Mouse (Mus musculus): ENCODE results near the gene H2-DMb1.
"Not testable (repeated sequence)": the region's sequence is repeated elsewhere in the genome, so short reads cannot be mapped to it uniquely, and the experiment has no call there.

Gene H2-DMb1

DNA sequence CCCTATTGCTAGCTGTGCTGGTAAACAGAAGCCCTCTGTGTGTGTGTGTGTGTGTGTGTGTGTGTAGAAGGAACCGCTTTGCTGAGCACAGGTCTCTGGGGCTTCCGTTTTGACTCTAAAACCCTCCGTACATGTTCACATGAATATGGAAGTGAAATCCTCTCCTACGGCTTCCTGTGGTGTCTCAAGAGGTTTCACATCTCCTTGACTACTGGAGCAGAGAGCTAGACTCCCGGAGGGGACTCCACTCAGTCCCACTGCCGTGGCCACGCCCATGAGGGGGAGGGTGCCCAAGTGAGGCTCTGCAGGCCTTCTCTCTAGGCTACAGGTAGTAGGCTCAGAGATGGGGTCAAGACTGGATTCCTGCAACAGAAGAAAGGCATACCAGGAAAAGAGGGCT is 9.8 kb upstream of the H2-DMb1 start, which contains the start of gene H2-DMb2:
Gene H2-DMb2 (plus strand): TSS at position 275 of the 400 bp plus-strand sequence.
- DNase-seq (ENCODE audit: low read depth, low spot score), result no peak

DNA sequence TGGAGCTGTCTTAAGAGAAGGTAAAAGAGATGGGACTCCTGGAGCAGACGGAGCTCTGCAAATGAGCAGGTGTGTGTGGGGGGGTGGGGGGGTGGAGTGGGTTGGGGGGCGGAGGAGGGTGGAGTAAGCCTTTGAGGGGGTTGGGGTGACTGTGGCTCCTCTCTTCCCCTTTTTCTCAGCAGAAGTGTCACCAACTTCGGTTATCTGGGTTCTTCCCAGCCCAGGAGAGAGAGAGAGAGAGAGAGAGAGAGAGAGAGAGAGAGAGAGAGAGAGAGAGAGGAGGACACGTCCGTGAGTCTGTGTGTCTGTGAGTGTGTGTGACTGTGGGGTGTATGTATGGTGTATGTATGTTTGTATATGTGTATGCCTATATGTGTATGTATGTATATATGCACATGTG is 9.4 kb upstream of the H2-DMb1 start:
- no peak for DNase-seq (ENCODE audit: low read depth, low spot score)

DNA sequence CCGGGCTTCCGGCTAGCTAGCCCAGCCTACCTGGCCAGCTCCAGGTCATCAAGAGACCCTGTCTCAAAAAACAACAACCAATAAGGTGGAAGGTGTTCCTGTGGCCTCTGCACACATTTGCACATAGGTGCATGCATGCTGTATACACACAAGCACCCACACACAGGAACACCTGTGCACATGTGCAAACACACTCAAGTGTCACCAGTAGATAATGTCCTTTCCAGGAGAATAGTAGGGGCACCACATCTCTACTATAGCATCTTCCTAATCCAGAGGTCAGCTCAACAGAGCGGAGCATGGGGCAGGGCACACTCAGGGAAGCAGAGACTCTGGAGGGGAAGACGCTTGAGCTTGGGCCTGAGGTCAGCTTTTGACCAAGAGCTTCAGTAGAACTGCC is 8.7 kb upstream of the H2-DMb1 start:
- DNase-seq (ENCODE audit: low read depth, low spot score), result not testable (repeated sequence)

DNA sequence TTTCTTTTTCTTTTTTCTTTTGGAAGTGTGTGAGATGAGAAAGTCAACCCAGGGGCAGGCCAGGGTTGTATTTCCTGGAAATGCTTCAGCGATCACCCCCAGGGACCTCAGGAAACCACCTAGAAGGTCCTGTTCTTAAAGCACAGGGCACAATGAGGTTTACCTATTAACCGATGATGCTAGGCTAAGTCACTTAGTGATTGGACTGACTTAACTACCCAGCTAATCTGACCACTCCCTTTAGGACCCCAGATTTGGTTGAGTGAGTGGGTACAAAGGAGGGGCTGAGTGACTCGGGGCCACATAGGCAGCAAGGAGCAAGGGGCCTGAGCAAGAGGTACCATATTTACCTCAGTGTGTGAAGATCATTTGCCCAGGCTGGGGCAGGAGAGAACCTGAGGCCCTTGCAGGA is 7.9 kb upstream of the H2-DMb1 start:
- DNase-seq (ENCODE audit: low read depth, low spot score), result no peak

DNA sequence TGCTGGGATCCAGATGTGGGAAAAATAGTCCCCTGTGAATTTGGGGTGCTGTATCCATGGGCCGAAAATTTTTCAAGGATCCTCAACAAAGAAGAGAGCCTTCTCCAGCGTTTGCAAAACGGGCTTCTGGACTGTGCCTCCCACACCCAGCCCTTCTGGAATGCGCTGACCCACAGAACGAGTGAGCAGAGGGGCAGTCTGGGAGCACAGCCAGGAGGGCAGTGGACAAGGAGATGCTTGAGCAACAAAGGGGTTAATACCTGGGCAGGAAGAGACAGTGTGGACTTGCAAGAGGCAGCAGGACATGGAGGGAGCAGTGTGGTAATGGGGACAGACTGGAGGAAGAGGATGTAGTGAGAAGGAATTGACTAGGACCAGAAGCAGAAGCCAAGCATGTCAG is 2.7 kb downstream of the H2-DMb1 start:
- no peak for DNase-seq (ENCODE audit: low read depth, low spot score)

DNA sequence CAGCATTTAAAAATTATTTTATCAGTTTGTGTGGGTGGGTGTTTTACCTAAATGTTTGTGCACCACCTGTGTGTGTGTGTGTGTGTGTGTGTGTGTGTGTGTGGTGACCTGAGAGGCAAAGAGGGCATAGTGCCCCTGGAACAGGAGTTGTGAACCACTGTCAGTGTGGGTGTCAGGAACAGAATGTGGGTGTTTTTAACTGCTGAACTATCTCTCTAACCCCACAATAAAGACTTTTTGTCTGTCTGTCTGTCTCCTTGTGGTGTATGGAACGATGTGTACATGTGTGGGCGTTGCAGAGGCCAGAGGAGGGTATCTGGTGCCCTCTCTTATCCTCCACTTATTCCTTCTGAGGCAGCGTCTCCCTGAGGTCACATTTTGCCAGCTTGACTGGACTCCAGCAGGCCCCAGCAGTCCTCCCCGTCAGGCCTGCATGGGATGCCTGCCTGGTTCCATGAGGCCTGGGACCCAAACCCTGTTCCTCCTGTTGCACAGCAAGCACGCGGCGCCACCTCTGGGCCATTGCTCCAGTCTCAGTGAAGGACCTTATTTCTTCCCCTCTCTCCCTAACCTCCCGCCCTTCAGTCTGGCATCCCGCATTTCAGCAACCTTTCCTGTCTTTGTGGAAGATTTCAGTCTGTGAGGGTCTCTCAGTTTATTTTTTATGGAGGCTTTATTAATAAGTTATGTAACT is 11.5 kb downstream of the H2-DMb1 start:
- DNase-seq (ENCODE audit: low read depth, low spot score), result no peak

DNA sequence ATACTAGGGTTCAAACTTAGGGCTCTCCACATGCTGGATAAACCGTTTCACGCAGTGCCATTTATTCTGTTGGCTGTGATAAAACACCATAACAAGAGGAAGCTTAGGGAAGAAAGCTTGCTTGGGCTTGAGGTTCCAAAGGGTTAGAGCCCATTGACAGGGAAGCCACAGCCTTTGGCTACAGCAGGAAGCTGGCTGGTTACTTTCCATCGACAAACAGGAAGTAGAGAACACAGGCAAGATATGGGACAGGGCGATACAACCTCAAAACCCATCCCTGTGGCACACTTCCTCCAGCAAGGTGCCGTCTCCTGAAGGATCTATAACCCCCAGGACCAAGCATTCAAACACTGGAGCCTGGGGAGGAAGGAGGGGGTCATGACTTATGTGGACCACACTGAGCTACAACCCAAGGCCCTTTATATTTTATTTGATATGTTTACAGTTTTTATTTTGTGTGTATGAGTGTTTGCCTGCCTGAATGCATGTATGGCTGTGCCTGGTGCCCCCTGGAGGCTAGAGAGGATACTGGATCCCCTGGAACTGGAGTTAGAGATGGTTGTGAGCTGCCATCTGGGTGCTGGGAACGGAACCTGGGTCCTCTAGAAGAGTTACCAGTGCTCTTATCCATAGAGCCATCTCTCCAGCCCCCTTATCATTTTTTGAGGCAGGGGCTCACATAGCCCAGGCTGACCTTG is 12.3 kb downstream of the H2-DMb1 start:
- no peak for DNase-seq (ENCODE audit: low read depth, low spot score)

DNA sequence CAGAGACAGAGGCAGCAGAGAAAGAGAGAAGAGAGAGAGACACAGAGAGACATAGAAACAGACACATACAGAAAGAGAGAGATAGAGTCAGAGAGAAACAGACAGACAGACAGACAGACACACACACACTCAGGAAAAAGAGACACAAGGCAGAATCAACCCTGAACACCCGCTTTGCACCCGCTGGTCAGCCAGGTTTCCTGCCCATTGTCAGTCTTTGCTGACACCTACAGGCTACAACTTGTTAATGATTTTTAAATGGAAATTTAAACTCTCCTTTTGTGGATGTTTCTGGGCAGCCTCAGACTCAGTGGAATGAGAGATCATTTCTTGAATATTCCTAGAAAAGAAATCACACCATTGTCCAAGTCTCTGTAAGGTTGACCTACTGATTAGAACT is 16.4 kb downstream of the H2-DMb1 start:
- DNase-seq (ENCODE audit: low read depth, low spot score), result no peak

DNA sequence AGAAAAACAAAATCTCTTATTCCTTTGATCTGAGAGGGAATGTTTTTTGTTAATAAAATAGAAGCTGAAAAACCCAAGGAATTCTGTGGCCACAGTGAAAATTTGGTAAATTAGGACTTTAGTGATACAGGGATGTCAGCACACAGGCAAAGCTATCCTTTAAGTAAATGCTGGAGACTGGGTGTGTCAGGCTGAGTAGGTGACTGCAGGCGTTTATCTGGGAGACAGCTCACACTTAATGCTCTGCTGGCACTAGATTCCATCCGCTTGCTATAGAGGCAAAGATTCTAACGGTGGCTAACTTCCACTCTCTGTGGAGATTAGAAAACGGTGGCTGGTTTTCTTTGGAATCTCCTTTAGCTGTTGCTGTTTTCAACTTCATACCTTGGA is 17.6 kb downstream of the H2-DMb1 start:
- no peak for DNase-seq (ENCODE audit: low read depth, low spot score)

DNA sequence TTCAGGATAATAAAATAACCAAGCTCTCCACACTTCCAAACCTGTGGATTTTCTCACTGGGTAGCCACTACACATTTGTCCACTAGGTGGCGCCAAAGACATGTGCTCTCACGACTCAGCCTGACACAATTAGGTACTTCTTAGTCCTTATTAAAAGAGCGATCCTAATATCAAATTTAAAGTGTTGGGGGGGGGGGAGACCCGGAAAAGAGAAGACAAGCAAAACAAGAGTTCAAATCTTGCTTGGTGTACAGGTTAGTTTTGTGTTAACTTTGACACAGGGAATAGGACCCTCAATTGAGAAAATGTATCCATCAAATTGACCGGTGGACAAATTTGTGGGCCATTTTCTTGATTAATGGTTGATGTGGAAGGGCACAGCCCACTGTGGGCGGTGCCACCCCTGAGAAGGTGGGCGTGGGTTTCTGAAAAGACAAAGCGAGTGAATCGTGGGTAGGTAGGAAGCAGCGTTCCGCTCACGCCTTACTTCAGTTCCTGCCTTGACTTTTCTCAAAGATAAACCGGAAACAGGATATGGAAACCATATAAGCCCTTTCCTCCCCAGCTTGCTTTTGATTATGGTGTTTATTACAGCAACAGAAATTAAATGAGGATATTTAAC is 18.1 kb downstream of the H2-DMb1 start:
- peak; percentile 62 for DNase-seq (ENCODE audit: low read depth, low spot score)

DNA sequence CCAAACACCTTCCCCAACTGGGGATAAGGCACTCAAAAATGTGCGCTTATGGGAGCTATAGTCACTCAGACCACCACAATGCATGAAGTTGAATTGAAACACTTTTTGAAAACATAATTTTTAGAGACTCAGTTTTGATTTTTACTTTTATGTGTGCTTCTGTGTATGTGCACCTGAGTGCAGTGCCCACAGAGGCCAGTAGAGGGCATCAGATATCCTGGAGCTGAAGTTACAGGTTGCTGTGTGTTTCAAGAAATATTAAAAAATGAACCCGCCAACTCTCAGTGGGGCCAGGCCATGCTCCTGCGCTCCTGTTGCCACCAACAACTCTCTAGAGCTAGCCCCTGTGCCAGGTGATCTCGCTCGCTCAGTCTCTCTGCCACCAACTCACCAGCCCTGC is 19.7 kb downstream of the H2-DMb1 start:
- no peak for DNase-seq (ENCODE audit: low read depth, low spot score)

DNA sequence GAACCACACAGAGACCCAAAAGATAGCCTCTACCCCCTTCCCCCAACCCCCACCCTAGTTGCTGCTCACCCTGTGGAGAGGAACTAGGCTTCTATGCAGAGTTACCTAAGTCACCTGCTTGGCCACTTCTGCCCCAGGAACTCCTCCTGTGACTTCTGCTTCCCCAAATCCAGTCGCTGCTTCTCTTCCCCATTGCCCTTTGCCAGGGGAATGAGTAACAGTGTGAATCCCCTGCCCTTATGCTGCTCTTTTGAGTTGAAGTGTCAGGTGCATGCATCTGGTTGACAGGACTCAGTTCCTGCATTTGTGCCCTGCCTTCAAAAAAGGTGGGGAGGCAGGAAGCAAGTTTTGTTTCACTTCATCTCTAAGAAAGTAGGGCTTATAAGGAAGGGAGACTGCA is 21.2 kb downstream of the H2-DMb1 start:
- no peak for DNase-seq (ENCODE audit: low read depth, low spot score)

DNA sequence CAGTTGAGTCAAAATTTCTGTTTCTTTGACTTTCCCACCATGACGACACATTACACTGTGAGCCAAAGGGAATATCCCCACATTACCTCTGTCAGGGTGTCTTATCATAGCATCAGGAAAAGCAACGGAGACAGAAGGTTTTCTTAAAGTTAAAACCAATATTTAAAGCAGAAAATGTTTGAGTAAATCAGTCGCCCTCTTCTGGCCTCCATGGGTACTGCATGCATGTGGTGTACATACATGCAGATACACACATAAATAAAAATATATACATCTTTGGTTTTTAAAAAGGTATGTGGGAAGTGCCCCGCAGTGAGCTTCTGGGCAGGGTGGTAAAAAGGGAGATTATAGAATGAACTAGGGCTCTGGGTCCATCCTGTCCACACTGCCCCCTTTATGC is 24.3 kb downstream of the H2-DMb1 start:
- DNase-seq (ENCODE audit: low read depth, low spot score), result no peak

DNA sequence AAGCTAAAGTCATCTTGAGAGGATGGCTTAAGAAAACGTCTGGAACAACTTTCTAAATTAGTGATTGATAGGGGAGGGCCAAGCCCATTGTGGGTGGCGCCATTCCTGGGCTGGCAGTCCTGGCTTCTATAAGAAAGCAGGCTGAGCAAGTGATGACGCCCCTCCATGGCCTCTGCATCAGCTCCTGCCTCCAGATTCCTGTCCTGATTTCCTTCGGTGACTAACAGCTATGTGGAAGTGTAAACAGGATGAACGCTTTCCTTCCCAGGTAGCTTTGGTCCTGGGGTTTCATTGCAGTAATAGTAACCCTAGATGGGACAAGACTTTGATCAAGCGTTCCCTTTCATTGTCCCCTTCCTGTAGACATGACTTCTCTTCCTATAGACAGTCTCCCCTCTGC is 26.1 kb downstream of the H2-DMb1 start:
- no peak for DNase-seq (ENCODE audit: low read depth, low spot score)

DNA sequence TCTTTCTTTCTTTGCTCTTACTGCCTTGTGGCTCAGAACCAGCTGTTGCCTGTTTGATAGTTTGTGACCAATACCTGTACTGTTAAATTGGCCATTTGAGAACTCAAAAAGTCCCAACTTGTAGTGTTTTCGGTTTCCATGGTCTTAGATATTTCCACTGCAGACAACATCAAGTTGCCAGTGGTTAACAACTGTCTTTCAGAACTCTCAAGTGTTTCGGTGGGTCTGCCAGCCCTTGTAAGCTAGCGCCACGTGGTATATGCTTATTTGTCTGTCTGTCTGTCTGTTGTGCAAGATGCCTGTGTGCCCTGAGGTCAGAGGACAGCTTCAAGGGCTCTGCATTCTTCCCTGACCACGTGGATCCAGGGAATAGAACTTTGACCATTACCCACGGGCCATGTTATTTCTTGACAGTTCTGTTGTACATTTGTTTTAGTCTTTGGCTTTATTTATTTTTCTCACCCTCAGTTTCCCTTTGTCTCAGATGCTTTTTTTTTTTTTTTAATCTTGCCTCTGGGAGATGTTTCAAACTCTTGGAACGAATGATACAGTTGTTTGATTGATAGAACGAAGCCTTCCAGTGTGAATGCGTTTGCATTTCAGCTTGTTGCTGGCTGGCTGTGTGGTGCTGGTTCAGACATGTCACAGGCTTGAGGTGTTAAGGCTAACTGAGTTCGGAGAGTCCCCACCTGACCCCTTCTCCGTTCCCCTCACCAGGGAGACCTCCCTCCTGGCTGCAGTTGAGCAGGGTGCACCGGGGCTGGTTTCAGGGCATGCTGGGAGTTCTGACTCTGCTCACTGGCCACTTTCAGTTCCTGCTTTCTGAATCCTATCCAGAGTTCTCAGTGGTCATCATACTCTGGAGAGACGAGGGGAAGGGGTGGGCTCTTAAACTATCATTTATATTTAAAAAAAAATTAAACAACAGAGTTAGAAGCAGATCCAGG is 27.3 kb downstream of the H2-DMb1 start:
- no peak for DNase-seq (ENCODE audit: low read depth, low spot score)

DNA sequence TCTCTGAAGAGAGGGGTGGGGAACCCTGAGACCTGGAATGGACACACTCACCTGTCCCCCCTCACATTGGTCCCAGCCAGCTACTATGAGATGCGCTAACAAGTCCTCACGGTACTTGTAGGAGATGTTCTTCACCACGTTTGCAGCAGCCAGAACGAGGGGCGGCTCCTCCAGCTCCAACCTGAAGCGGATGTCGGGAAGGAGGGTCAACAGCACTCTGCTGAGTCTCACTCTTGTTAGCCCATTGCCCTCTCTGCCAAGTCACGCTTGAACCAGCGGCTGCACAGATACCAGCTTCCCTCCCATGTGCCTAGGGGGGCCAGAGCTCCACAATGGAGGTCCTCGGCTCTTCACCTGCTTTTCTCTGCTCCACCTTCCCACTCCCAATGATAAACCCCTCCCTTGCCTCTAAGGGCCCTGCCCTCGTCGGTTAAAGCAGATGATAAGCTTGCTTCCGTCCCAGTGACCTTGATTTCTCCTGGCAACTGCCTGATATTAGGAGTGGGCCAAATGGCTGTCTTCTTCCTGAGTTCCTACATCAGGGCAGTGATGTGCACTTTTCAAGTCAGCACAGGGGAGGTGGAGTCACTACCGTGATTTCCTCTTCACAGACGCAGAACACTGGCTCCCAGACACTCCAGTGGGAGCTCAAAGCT is 30.8 kb downstream of the H2-DMb1 start:
- DNase-seq (ENCODE audit: low read depth, low spot score), result no peak

DNA sequence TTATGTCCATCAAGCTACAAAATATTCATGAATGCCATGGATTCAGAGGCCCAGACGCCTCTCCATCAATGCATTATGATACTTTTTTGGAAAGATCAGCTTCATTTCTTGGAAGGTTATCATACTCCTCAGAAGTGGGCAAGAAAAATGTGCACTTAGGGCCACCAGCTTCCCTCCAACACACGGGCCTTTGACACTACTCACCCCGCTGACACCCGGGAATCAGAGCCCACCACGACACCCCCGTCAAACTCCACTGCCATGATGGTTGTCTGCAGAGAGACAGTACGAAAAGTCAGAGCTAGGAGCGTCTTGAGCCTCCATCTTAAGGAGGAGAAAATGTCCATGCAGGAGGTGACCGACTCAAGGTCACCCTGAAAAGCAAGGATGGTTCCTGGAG is 32.7 kb downstream of the H2-DMb1 start:
- no peak for DNase-seq (ENCODE audit: low read depth, low spot score)

DNA sequence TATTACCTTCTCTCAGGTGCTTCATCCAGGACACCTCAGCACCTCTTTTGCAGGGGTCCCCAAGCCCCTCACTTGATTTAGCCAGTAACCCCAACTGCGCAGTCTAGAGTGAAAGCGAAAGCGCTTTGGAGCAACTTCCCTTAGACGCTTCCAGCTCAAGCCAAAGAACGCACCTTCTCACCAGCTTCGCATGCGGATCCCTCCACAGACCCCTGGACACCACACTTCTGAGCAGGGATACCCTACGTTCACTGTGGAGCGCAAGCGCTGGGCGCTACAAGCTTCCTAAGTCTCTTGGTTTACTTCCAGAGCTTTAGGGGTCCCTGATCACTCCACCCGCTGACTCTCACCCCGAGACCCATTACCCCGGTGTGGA is 34.0 kb downstream of the H2-DMb1 start:
- no peak for DNase-seq (ENCODE audit: low read depth, low spot score)

DNA sequence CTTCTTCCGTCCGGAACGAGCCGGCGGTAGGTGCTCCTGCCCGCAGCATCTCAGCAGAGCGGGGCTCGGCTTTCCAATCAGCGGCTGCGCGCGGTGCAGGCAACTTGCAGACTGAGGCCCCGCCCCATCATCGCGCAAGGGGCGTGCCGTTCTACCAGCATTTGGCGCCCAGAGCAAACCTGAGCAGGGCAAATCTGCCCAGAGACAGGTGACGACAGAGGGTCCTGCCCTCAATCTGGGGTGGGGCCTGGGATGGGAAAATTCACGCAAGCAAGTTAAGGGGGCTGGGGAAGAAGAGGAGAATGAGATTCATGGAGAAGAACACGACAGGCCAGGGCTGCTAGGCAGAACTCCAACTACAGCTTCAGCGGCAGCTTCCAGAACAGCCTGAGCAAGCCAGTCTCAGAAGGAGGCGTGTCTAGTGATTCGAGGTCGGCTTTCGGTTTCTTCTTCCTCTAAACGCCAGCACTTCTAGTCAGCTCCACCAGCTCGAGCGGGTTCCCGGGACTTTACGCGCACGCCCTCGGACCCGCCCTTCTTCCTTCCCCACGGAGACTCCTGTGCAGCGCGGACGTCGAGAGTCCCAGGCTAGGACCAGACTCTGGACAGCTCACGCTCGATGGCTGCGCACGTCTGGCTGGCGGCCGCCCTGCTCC is 34.5 kb downstream of the H2-DMb1 start, which contains the start of the genes Tap1 and Psmb9:
Gene Tap1 (plus strand): TSS at position 293 of the 656 bp plus-strand sequence.
Gene Psmb9 (minus strand): TSS at position 504 of the 656 bp plus-strand sequence.
- peak; percentile 70 for DNase-seq (ENCODE audit: low read depth, low spot score)

DNA sequence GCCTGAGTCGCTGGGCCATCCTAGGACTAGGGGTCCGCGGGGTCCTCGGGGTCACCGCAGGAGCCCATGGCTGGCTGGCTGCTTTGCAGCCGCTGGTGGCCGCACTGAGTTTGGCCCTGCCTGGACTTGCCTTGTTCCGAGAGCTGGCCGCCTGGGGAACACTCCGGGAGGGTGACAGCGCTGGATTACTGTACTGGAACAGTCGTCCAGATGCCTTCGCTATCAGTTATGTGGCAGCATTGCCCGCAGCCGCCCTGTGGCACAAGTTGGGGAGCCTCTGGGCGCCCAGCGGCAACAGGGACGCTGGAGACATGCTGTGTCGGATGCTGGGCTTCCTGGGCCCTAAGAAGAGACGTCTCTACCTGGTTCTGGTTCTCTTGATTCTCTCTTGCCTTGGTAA is 35.1 kb downstream of the H2-DMb1 start:
- no peak for DNase-seq (ENCODE audit: low read depth, low spot score)

DNA sequence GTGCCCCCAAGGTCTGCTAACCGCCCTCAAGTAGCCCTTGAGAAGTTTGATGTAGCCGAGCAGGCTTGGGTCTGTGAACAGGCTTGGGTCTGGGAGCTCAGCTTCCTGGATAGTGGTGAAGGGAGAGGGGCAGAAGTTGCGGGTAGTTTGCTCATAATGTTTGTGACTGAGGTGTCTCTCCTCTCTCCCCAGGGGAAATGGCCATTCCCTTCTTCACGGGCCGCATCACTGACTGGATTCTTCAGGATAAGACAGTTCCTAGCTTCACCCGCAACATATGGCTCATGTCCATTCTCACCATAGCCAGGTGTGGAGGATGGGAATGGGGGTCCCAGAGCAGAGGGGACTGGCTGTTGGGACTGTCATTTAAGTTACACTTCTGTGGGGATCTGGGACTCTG is 36.1 kb downstream of the H2-DMb1 start:
- no peak for DNase-seq (ENCODE audit: low read depth, low spot score)

Data from c-Kit-negative CD71-positive TER-119-positive erythroid progenitor cells, embryonic 14.5 days (primary cell).